Mouse (Mus musculus): ENCODE measurements around the gene Akap13.

Akap13 gene

GRCm38 (mm10) chr7:75793654-75794335, 338.5 kb downstream of the Akap13 start:
- DNase-seq (ENCODE audit: low read depth) = peak; percentile 34

- peak; percentile 81 for DNase-seq (ENCODE audit: low read depth)
Measured at GRCm38 (mm10) chr7:75795106-75795505, 339.8 kb downstream of the Akap13 start.

GRCm38 (mm10) chr7:75796474-75796873, 341.1 kb downstream of the Akap13 start:
- peak; percentile 78 for DNase-seq (ENCODE audit: low read depth)

- DNase-seq (ENCODE audit: low read depth) = no peak
Measured at GRCm38 (mm10) chr7:75800530-75800929, 345.2 kb downstream of the Akap13 start.

- peak; percentile 55 for DNase-seq (ENCODE audit: low read depth)
Measured at GRCm38 (mm10) chr7:75801022-75801421, 345.7 kb downstream of the Akap13 start.

GRCm38 (mm10) chr7:75801621-75802358, 346.5 kb downstream of the Akap13 start:
- no peak for DNase-seq (ENCODE audit: low read depth)

GRCm38 (mm10) chr7:75802887-75803286, 347.6 kb downstream of the Akap13 start:
- DNase-seq (ENCODE audit: low read depth) = no peak
